Mouse (Mus musculus) ES-E14 (cell line): ENCODE data around the gene Adgrl3. TPM values are rescaled to one million over a fixed set of nuclear protein-coding genes. Genes with fewer than 3 reads are reported as not detected.

Experiments
- DNase-seq: peaks from one replicate; pipeline ENCODE4 v3.0.0-alpha.2; 2013; ENCODE audit warnings: low read depth, low spot score
- H3K27ac ChIP-seq: 2 replicates; pipeline ENCODE4 v1.5.1; 2012; ENCODE audit warnings: low read depth, mild to moderate bottlenecking, low read length, moderate library complexity, mixed read lengths; ENCODE audit not compliant: poor library complexity, insufficient read depth, severe bottlenecking
- H3K36me3 ChIP-seq: 2 replicates; pipeline ENCODE4 v1.6.1; 2012; ENCODE audit warnings: mild to moderate bottlenecking, low read length, moderate library complexity, mixed read lengths; ENCODE audit not compliant: control insufficient read depth, poor library complexity, insufficient read depth, severe bottlenecking
- H3K4me1 ChIP-seq, 2 experiments: fragments of 150-350 bp in 1 of 2; sonication (generic) in 1 of 2; 2 replicates each; pipeline ENCODE4 v1.6.1; 2012; ENCODE audit warnings: low read length in 2 of 2, mild to moderate bottlenecking in 1 of 2, mixed read lengths in 1 of 2; ENCODE audit not compliant: control insufficient read depth in 2 of 2, insufficient read depth in 2 of 2, poor library complexity in 1 of 2
- H3K4me3 ChIP-seq, 2 experiments: fragments of 150-350 bp in 1 of 2; sonication (generic) in 1 of 2; 2 replicates each; pipeline ENCODE4 v1.5.1; 2012; ENCODE audit warnings: low read length in 2 of 2, low read depth in 1 of 2, mild to moderate bottlenecking in 1 of 2, mixed read lengths in 1 of 2; ENCODE audit not compliant: insufficient read depth in 1 of 2, poor library complexity in 1 of 2, severe bottlenecking in 1 of 2
- H3K9ac ChIP-seq: 2 replicates; pipeline ENCODE4 v1.6.1; 2012; ENCODE audit warnings: low read depth, mild to moderate bottlenecking, low read length, mixed read lengths; ENCODE audit not compliant: poor library complexity, insufficient read depth, severe bottlenecking
- H3K9me3 ChIP-seq: fragments of 150-350 bp; sonication (generic); 2 replicates; pipeline ENCODE4 v1.6.1; 2012; ENCODE audit warnings: low read depth, mild to moderate bottlenecking, low read length; ENCODE audit not compliant: control insufficient read depth, insufficient read depth
- CHD2 ChIP-seq: IDR thresholded peaks from 2 replicates; pipeline ENCODE4 v1.6.1; 2014; ENCODE audit warnings: mild to moderate bottlenecking, low read depth, low read length, inconsistent platforms
- HCFC1 ChIP-seq: IDR thresholded peaks from 2 replicates; pipeline ENCODE4 v1.6.1; 2012; ENCODE audit warnings: low read length, inconsistent platforms, borderline replicate concordance; ENCODE audit not compliant: insufficient read depth
- MAFK ChIP-seq: IDR thresholded peaks from 2 replicates; pipeline ENCODE4 v1.6.1; 2014; ENCODE audit warnings: mild to moderate bottlenecking, low read depth, low read length, inconsistent platforms; ENCODE audit not compliant: insufficient read depth
- ZC3H11A ChIP-seq: IDR thresholded peaks from 2 replicates; pipeline ENCODE4 v1.6.1; 2012; ENCODE audit warnings: low read depth, mild to moderate bottlenecking, inconsistent platforms, low read length, borderline replicate concordance
- ZNF384 ChIP-seq: IDR thresholded peaks from 2 replicates; pipeline ENCODE4 v1.6.1; 2012; ENCODE audit warnings: low read depth, low read length, inconsistent platforms
- in situ Hi-C, 2 experiments: fragments of 600-800 bp; cut with MboI; formaldehyde crosslinking; loops; one replicate each; pipeline ENCODE4 v1.15.1; 2025; ENCODE audit warnings: low sequenced_read_pairs in 2 of 2, inconsistent platforms in 1 of 2; ENCODE audit not compliant: unreplicated experiment in 2 of 2
- total RNA-seq: library from RNA; depleted of rRNA; stranded (reverse); fragments of 300-350 nt; gene quantifications from 2 replicates; pipeline ENCODE4 v1.2.3, GENCODE M21; 2012

The Adgrl3 gene
- total RNA-seq, 1 experiment = 5.4 TPM

DNA sequence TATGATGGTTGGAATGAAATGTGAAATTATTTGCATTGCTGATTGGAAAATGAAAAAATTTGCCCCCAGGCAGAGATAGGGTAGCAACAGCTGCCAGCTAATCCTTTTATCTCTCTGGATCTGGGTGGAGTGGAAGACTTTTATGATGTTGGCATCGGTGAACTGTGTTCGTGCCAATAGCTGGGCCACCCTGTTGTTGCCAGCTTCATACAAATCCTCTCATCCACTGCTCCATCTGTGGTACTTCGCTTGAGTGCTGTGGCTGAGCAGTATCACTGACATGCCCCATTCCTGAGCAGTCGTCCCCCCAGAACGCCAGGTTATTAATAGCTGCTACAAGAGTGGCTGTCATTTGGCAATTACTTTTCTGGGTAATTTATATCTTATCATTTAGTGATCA, 590.3 kb downstream of the Adgrl3 start:
- no peak for DNase-seq
- TF ChIP-seq HCFC1 (no peak), MAFK (no peak), CHD2 (no peak), ZC3H11A (no peak), ZNF384 (no peak)

GRCm38 (mm10) chr5:81614674-81615073, 594.7 kb downstream of the Adgrl3 start:
- Histone ChIP-seq H3K27ac (no peak overlapping the region), H3K9me3 (no peaks in the 10 kb centered on the region), H3K9ac (no peak overlapping the region), H3K4me1 (no peaks in the 10 kb centered on the region), H3K4me3 (no peak overlapping the region), H3K36me3 (no peaks in the 10 kb centered on the region)
- TF ChIP-seq ZNF384 (no peak), ZC3H11A (no peak), CHD2 (no peak), HCFC1 (no peak), MAFK (no peak)
- in situ Hi-C loops = no loop called here
- no peak for DNase-seq

More for the DNA sequence above, 590.3 kb downstream of the Adgrl3 start:
- no peak overlapping the region for H3K9ac ChIP-seq
- in situ Hi-C loops = no loop called here
- no peaks in the 10 kb centered on the region for H3K36me3 ChIP-seq
- no peak overlapping the region for H3K27ac ChIP-seq
- H3K4me3 ChIP-seq = no peak overlapping the region
- H3K9me3 ChIP-seq = no peaks in the 10 kb centered on the region
- H3K4me1 ChIP-seq = no peaks in the 10 kb centered on the region

- TF ChIP-seq CHD2 (no peak), ZC3H11A (no peak)
- DNase-seq = no peak
- no peaks in the 10 kb centered on the region for H3K36me3 ChIP-seq
- no peak overlapping the region for H3K27ac ChIP-seq
- no peaks in the 10 kb centered on the region for H3K9me3 ChIP-seq
- no peak overlapping the region for H3K4me3 ChIP-seq
- H3K9ac ChIP-seq = no peak overlapping the region
- in situ Hi-C loops = no loop called here
- no peaks in the 10 kb centered on the region for H3K4me1 ChIP-seq
Measured at GRCm38 (mm10) chr5:81621106-81621505, 601.2 kb downstream of the Adgrl3 start.

DNA sequence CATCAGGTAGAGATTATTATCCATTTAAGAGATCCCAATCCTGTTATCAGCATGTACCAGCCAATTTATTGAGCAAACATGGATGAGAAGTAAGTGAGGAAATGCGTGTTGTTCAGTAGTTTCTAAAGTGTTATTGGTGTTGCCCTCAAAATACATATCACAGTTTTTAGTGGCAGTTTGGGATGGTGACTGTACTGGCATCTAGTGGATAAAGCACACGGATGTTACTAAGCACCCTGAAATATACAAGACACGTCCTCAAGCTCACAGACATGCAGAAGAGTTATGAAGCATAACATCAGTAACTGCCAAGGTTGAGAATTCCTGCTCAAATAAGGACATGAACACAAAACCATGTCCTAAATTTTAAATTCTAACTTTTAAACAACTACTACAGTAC, 601.8 kb downstream of the Adgrl3 start:
- in situ Hi-C loops = no loop called here
- TF ChIP-seq ZC3H11A (no peak), HCFC1 (no peak), ZNF384 (no peak), CHD2 (no peak), MAFK (no peak)
- Histone ChIP-seq H3K9me3 (no peaks in the 10 kb centered on the region), H3K27ac (no peak overlapping the region), H3K36me3 (no peaks in the 10 kb centered on the region), H3K4me1 (no peaks in the 10 kb centered on the region), H3K4me3 (no peak overlapping the region), H3K9ac (no peak overlapping the region)
- no peak for DNase-seq

DNA sequence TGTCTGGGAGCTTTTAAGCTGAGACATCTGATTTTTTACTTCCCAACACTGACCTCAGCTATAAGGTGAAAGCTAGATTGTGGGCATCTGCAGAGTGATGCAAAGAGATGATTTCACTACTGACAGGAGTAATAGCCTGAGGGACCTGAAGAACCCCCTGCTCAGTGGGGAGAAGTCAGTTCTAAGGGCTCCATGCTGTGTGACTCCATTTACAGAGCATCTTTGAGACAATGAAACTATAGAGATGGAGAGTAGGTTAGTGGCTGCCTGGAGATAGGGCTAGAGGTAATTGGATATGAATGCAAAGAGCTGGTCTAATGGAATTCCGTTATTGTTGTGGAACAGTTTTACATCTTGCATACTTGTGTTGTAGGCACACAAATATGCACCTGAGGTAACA, 603.9 kb downstream of the Adgrl3 start:
- TF ChIP-seq CHD2 = no peak
- no peak for TF ChIP-seq ZNF384
- no peak for TF ChIP-seq HCFC1
- no peak for TF ChIP-seq ZC3H11A
- TF ChIP-seq MAFK = no peak
- peak; percentile 47 for DNase-seq
- in situ Hi-C loops = no loop called here
- no peak overlapping the region for H3K9ac ChIP-seq
- H3K27ac ChIP-seq = no peak overlapping the region
- no peaks in the 10 kb centered on the region for H3K9me3 ChIP-seq
- no peak overlapping the region for H3K4me3 ChIP-seq
- no peaks in the 10 kb centered on the region for H3K4me1 ChIP-seq
- no peaks in the 10 kb centered on the region for H3K36me3 ChIP-seq
